Mouse (Mus musculus): ENCODE results near the gene Ikbke. TPM values are rescaled to one million over a fixed set of nuclear protein-coding genes. Genes with fewer than 3 reads are reported as not detected.

Gene Ikbke
- polyA plus RNA-seq, 1 experiment = 129 TPM

DNA sequence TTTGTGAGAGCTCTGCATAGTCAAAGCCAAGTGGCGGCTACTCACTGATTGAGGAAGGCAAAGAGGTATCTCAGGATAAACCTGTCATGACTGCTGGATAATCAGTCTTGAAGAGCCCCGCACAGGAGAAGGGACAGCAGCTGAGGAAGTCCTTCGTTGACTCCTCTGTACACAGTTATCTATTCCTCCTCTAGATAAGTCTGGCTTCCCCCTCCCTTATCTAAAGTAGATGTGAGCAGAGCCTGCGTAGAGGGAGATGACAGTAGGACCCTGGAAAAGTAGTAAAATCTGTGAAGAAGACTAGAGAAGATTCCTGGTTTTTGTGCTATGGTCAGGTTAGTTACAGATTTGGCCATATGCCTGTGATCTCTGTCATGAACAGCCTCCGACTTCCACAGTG, 38.2 kb upstream of the Ikbke start:
- Histone ChIP-seq H3K36me3 (ENCODE audit: control insufficient read depth, insufficient read depth, low read length) (peaks cover 36% of the 10 kb centered on the region), H3K4me3 (ENCODE audit: control insufficient read depth, insufficient read depth, low read length) (no peak overlapping the region), H3K4me1 (replicated peaks; ENCODE audit: control insufficient read depth, insufficient read depth, low read length) (no peaks in the 10 kb centered on the region; the same call in 1 of the 2 replicates), H3K27ac (ENCODE audit: control insufficient read depth, insufficient read depth, low read length) (no peak overlapping the region), H3K27me3 (ENCODE audit: control insufficient read depth, insufficient read depth, low read length) (no peaks in the 10 kb centered on the region)
- TF ChIP-seq CTCF (IDR thresholded peaks at IDR 0.05; ENCODE audit: borderline replicate concordance, control insufficient read depth, extremely low read depth, insufficient read depth, low read length, poor library complexity) = no peak
- TF ChIP-seq POLR2A (IDR thresholded peaks at IDR 0.05; ENCODE audit: control insufficient read depth, extremely low read depth, insufficient read depth, low read length, poor library complexity) = no peak
- WGBS = 96% methylated on average over 5 of the region's 5 CpGs
- no peak for DNase-seq

DNA sequence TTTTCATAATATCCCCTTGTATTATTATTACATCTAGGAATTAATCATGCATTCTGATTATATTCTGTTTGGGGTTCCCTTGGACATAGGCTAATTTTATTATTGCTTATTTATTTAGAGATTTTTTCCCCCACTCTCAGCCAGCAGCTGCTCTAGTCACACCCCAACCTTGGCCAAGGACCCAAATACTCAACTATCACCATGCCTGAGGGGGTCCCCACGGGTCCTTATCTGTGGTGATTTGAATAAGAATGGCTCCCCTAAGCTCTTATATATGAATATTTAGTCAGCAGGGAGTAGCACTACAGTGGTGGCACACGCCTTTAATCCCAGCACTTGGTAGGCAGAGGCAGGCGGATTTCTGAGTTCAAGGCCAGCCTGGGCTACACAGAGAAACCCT, 31.9 kb upstream of the Ikbke start:
- H3K4me3 ChIP-seq (ENCODE audit: control insufficient read depth, insufficient read depth, low read length) = no peak overlapping the region
- H3K4me1 ChIP-seq (replicated peaks; ENCODE audit: control insufficient read depth, insufficient read depth, low read length) = no peaks in the 10 kb centered on the region; the same call in 1 of the 2 replicates
- H3K27me3 ChIP-seq (ENCODE audit: control insufficient read depth, insufficient read depth, low read length) = no peaks in the 10 kb centered on the region
- DNase-seq = no peak
- WGBS = 95% methylated on average over 3 of the region's 3 CpGs
- peaks cover 27% of the 10 kb centered on the region for H3K36me3 ChIP-seq (ENCODE audit: control insufficient read depth, insufficient read depth, low read length)
- H3K27ac ChIP-seq (ENCODE audit: control insufficient read depth, insufficient read depth, low read length) = no peak overlapping the region
- TF ChIP-seq CTCF (IDR thresholded peaks at IDR 0.05; ENCODE audit: borderline replicate concordance, control insufficient read depth, extremely low read depth, insufficient read depth, low read length, poor library complexity) (no peak), POLR2A (IDR thresholded peaks at IDR 0.05; ENCODE audit: control insufficient read depth, extremely low read depth, insufficient read depth, low read length, poor library complexity) (no peak)

DNA sequence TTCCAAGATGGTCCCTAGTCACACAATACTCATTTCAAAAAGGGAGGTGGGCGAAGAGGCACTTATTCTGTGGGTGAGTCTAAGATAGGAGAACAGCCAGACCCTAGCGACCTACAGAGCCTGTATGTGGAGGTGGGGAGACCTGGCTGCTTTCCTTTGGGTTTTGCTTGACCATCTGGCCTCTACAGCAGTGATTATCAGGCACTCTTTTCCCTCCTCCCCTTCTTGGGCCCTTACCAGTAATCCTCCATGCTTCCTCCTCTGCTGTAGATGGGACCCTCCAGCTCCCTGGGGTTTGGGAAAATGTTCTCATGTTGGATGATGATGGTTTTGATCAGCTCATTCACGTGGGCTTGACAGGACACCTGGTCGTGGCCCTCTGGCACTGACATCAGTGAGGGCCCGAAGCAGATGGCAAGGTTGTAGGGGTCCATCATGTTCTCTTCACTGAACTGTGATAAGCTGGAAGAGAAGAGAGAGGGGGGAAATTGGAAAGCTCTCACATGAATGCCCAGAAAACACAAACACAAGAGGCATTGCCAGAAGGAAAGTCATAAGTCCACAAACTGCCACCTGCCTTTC, 30.9 kb upstream of the Ikbke start:
- Histone ChIP-seq H3K27ac (ENCODE audit: control insufficient read depth, insufficient read depth, low read length) (no peak overlapping the region), H3K36me3 (ENCODE audit: control insufficient read depth, insufficient read depth, low read length) (peaks cover 18% of the 10 kb centered on the region), H3K4me3 (ENCODE audit: control insufficient read depth, insufficient read depth, low read length) (no peak overlapping the region), H3K4me1 (replicated peaks; ENCODE audit: control insufficient read depth, insufficient read depth, low read length) (no peaks in the 10 kb centered on the region; the same call in 1 of the 2 replicates), H3K27me3 (ENCODE audit: control insufficient read depth, insufficient read depth, low read length) (no peaks in the 10 kb centered on the region)
- no peak for DNase-seq
- 98% methylated on average over 5 of the region's 5 CpGs for WGBS
- TF ChIP-seq POLR2A (IDR thresholded peaks at IDR 0.05; ENCODE audit: control insufficient read depth, extremely low read depth, insufficient read depth, low read length, poor library complexity) (no peak), CTCF (IDR thresholded peaks at IDR 0.05; ENCODE audit: borderline replicate concordance, control insufficient read depth, extremely low read depth, insufficient read depth, low read length, poor library complexity) (no peak)

- TF ChIP-seq POLR2A (IDR thresholded peaks at IDR 0.05; ENCODE audit: control insufficient read depth, extremely low read depth, insufficient read depth, low read length, poor library complexity) (no peak), CTCF (IDR thresholded peaks at IDR 0.05; ENCODE audit: borderline replicate concordance, control insufficient read depth, extremely low read depth, insufficient read depth, low read length, poor library complexity) (no peak)
- WGBS = 93% methylated on average over 2 of the region's 2 CpGs
- no peak for DNase-seq
- no peaks in the 10 kb centered on the region for H3K27me3 ChIP-seq (ENCODE audit: control insufficient read depth, insufficient read depth, low read length)
- no peaks in the 10 kb centered on the region for H3K4me1 ChIP-seq (replicated peaks; ENCODE audit: control insufficient read depth, insufficient read depth, low read length)
- no peaks in the 10 kb centered on the region for H3K36me3 ChIP-seq (ENCODE audit: control insufficient read depth, insufficient read depth, low read length)
- no peak overlapping the region for H3K4me3 ChIP-seq (ENCODE audit: control insufficient read depth, insufficient read depth, low read length)
- no peak overlapping the region for H3K27ac ChIP-seq (ENCODE audit: control insufficient read depth, insufficient read depth, low read length)
Observed at GRCm38 (mm10) chr1:131300750-131301149, 21.3 kb upstream of the Ikbke start.

GRCm38 (mm10) chr1:131299788-131300187, 20.4 kb upstream of the Ikbke start:
- Histone ChIP-seq H3K27me3 (ENCODE audit: control insufficient read depth, insufficient read depth, low read length) (no peaks in the 10 kb centered on the region), H3K27ac (ENCODE audit: control insufficient read depth, insufficient read depth, low read length) (no peak overlapping the region), H3K4me3 (ENCODE audit: control insufficient read depth, insufficient read depth, low read length) (no peak overlapping the region), H3K36me3 (ENCODE audit: control insufficient read depth, insufficient read depth, low read length) (0 out of 2 replicates have a peak, but pooled peaks cover 4% of the 10 kb centered on the region), H3K4me1 (replicated peaks; ENCODE audit: control insufficient read depth, insufficient read depth, low read length) (no peaks in the 10 kb centered on the region)
- DNase-seq = no peak
- TF ChIP-seq POLR2A (IDR thresholded peaks at IDR 0.05; ENCODE audit: control insufficient read depth, extremely low read depth, insufficient read depth, low read length, poor library complexity) = no peak
- WGBS = 97% methylated on average over 6 of the region's 6 CpGs

DNA sequence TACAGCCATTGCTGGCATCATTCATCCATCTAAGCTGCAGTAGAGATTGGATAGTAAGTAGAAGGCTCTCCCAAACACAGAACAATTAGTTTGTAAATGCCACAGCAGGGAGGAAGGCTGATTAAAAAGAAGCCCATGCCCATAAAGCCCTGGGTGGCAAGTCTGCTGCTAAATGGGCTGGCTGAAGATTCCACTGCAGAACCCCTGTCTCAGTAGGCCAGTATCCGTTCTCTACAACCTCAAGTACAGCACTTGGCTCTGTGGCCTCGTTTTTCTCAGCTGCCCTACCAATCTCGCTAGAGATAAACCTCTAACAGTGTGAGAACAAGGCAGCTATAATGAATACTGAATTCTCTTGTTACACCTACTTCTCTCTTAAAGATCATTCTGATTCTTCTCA, 19.8 kb upstream of the Ikbke start:
- no peak overlapping the region for H3K27ac ChIP-seq (ENCODE audit: control insufficient read depth, insufficient read depth, low read length)
- WGBS = 91% methylated on average over 3 of the region's 3 CpGs
- TF ChIP-seq CTCF (IDR thresholded peaks at IDR 0.05; ENCODE audit: borderline replicate concordance, control insufficient read depth, extremely low read depth, insufficient read depth, low read length, poor library complexity) = no peak
- no peak for TF ChIP-seq POLR2A (IDR thresholded peaks at IDR 0.05; ENCODE audit: control insufficient read depth, extremely low read depth, insufficient read depth, low read length, poor library complexity)
- no peak for DNase-seq
- H3K36me3 ChIP-seq (ENCODE audit: control insufficient read depth, insufficient read depth, low read length) = 0 out of 2 replicates have a peak, but pooled peaks cover 4% of the 10 kb centered on the region
- no peaks in the 10 kb centered on the region for H3K4me1 ChIP-seq (replicated peaks; ENCODE audit: control insufficient read depth, insufficient read depth, low read length)
- no peaks in the 10 kb centered on the region for H3K27me3 ChIP-seq (ENCODE audit: control insufficient read depth, insufficient read depth, low read length)
- no peak overlapping the region for H3K4me3 ChIP-seq (ENCODE audit: control insufficient read depth, insufficient read depth, low read length)

- no peak for TF ChIP-seq POLR2A (IDR thresholded peaks at IDR 0.05; ENCODE audit: control insufficient read depth, extremely low read depth, insufficient read depth, low read length, poor library complexity)
- TF ChIP-seq CTCF (IDR thresholded peaks at IDR 0.05; ENCODE audit: borderline replicate concordance, control insufficient read depth, extremely low read depth, insufficient read depth, low read length, poor library complexity) = no peak
- no peak overlapping the region for H3K4me3 ChIP-seq (ENCODE audit: control insufficient read depth, insufficient read depth, low read length)
- no peaks in the 10 kb centered on the region for H3K27me3 ChIP-seq (ENCODE audit: control insufficient read depth, insufficient read depth, low read length)
- 0 out of 2 replicates have a peak, but pooled peaks cover 4% of the 10 kb centered on the region for H3K36me3 ChIP-seq (ENCODE audit: control insufficient read depth, insufficient read depth, low read length)
- WGBS = 97% methylated on average over 9 of the region's 9 CpGs
- H3K27ac ChIP-seq (ENCODE audit: control insufficient read depth, insufficient read depth, low read length) = no peak overlapping the region
- no peaks in the 10 kb centered on the region for H3K4me1 ChIP-seq (replicated peaks; ENCODE audit: control insufficient read depth, insufficient read depth, low read length)
- DNase-seq = no peak
Observed at GRCm38 (mm10) chr1:131298171-131298570, 18.8 kb upstream of the Ikbke start.
